Mouse (Mus musculus): ENCODE measurements around the gene Snd1. TPM values are rescaled to one million over a fixed set of nuclear protein-coding genes. Genes with fewer than 3 reads are reported as not detected.
A peak's percentile ranks its signal among the peaks of the same experiment; 100 is the strongest.

Snd1 gene
- polyA plus RNA-seq, 1 experiment from 2014 or later, result 113 TPM

DNA sequence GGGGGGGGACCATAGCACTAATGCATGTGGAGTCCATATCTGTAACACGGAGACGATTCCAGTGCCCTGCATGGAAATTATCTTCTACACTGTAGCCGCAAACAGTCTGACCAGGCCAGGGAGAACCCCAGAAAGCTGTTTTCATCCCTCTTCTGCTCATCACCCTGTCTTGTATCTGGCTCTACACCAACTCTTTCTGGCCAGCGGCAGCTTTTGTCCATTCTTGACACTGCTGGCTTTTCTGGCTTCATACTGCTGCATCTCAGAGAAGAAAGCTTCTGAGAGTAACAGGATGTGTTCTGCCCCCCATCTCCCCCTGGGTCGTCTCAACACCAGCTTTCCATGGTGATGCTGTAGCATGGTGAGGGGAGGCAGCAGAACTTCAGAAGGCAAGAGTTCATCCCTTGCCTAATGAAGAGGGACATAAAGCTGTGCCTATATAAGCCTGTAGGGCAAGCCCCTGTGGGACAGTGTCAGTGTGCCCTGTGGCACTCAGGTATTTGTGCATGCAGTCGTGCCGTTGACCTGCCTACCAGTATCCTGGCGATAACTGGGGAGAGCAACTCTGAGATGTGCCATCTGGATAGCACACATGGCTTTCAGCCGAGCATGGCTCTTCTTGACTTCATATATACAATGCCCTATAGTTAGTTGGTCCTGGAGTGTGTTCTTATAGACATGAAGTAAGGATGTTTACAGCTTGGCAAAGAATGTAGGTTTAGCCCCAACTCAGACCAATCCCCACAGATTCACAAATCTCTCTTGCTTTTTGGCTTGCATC is 245.6 kb downstream of the Snd1 start:
- no peaks in the 10 kb centered on the region; the same call in 1 of the 2 replicates for H3K36me3 ChIP-seq (ENCODE audit: control insufficient read depth, insufficient read depth, low read length)
- no peak overlapping the region for H3K9ac ChIP-seq (replicated peaks; ENCODE audit: low read depth, low read length)
- H3K4me2 ChIP-seq (replicated peaks; ENCODE audit: low read depth, low read length), result no peak overlapping the region
- H3K9me3 ChIP-seq (ENCODE audit: control insufficient read depth, low read depth, low read length), result no peaks in the 10 kb centered on the region
- H3K4me1 ChIP-seq (ENCODE audit: control insufficient read depth, insufficient read depth, low read length), result no peaks in the 10 kb centered on the region
- 84% methylated on average over 9 of the region's 9 CpGs for WGBS
- no peak overlapping the region for H3K27ac ChIP-seq (ENCODE audit: low read length)
- ATAC-seq (ENCODE audit: insufficient number of reproducible peaks, insufficient read depth, low FRiP score, low read depth), result no peak
- H3K4me3 ChIP-seq (ENCODE audit: low read depth, low read length), result no peak overlapping the region
- H3K27me3 ChIP-seq (ENCODE audit: control insufficient read depth, insufficient read depth, low read length), result no peaks in the 10 kb centered on the region

DNA sequence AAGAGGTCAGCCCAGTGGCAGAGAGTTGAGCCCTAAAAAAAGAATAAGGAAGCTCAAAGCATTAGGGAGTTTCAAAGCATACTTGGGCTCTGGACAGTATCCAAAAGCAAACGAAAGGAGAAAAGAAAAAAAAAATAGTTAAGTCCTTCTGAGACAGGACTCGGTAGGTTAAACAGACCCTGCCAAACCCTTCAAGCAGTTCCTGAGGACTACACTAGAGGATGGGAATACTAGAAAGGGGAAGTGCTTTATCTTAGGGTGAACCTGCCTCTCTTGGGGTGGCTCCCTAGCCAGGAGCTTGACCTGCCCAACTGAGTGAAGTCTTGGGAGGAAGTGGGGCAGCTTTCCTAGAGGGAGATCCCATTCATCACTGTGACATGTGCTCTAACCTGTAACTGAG is 248.1 kb downstream of the Snd1 start:
- Histone ChIP-seq H3K27ac (ENCODE audit: low read length) (no peak overlapping the region), H3K27me3 (ENCODE audit: control insufficient read depth, insufficient read depth, low read length) (no peaks in the 10 kb centered on the region), H3K4me3 (ENCODE audit: low read depth, low read length) (no peak overlapping the region), H3K4me1 (ENCODE audit: control insufficient read depth, insufficient read depth, low read length) (no peaks in the 10 kb centered on the region), H3K9ac (replicated peaks; ENCODE audit: low read depth, low read length) (no peak overlapping the region), H3K9me3 (ENCODE audit: control insufficient read depth, low read depth, low read length) (no peaks in the 10 kb centered on the region), H3K36me3 (ENCODE audit: control insufficient read depth, insufficient read depth, low read length) (no peaks in the 10 kb centered on the region; the same call in 1 of the 2 replicates), H3K4me2 (replicated peaks; ENCODE audit: low read depth, low read length) (no peak overlapping the region)
- WGBS, result 12% methylated on average over 2 of the region's 2 CpGs
- peak; percentile 61; the same call in 1 of the 2 replicates for ATAC-seq (ENCODE audit: insufficient number of reproducible peaks, insufficient read depth, low FRiP score, low read depth)

DNA sequence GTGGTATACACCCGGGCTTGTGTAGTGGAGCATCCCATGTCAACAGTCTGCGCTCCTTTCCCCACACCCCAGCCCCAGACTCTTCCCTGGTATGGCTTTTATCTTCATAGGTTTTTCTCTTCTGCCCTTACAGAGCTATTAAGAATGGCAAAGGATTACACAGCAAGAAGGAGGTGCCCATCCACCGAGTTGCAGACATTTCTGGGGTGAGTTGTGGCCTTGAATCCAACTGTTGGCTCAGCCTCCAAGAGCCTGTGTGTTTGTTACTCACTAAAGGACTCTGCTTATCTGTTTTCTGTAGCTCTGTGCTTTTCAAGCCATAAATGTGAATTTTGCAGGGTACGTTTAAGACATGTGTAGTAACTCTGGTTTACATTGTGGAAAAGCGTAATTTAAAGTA is 249.8 kb downstream of the Snd1 start:
- Histone ChIP-seq H3K27me3 (ENCODE audit: control insufficient read depth, insufficient read depth, low read length) (no peaks in the 10 kb centered on the region), H3K9me3 (ENCODE audit: control insufficient read depth, low read depth, low read length) (no peaks in the 10 kb centered on the region), H3K4me2 (replicated peaks; ENCODE audit: low read depth, low read length) (no peak overlapping the region), H3K9ac (replicated peaks; ENCODE audit: low read depth, low read length) (no peak overlapping the region), H3K4me3 (ENCODE audit: low read depth, low read length) (no peak overlapping the region), H3K36me3 (ENCODE audit: control insufficient read depth, insufficient read depth, low read length) (no peaks in the 10 kb centered on the region; the same call in 1 of the 2 replicates), H3K4me1 (ENCODE audit: control insufficient read depth, insufficient read depth, low read length) (no peaks in the 10 kb centered on the region), H3K27ac (ENCODE audit: low read length) (no peak overlapping the region)
- 83% methylated on average over 5 of the region's 5 CpGs for WGBS
- ATAC-seq (ENCODE audit: insufficient number of reproducible peaks, insufficient read depth, low FRiP score, low read depth), result no peak

DNA sequence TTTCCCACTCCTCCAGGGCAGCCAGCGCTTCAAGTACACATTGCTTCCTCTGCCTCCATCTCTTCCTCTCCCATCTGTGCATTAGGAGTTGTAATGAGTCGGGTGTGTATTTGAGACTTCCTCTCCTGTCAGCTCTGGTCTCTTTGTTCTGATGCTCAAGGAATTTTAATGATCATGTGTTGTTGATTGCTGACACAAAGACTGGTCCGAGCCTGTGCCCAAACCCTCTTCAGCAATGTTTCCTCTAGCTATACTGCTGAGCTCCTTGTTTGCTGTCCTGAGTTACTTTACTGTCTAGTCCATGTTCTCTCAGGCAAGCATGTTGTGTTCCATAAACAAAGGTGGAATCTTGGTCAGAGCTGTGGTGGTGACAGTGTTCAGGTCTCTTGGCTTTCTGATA is 254.3 kb downstream of the Snd1 start:
- Histone ChIP-seq H3K9ac (replicated peaks; ENCODE audit: low read depth, low read length) (no peak overlapping the region), H3K4me2 (replicated peaks; ENCODE audit: low read depth, low read length) (no peak overlapping the region), H3K36me3 (ENCODE audit: control insufficient read depth, insufficient read depth, low read length) (no peaks in the 10 kb centered on the region; the same call in 1 of the 2 replicates), H3K27ac (ENCODE audit: low read length) (no peak overlapping the region), H3K4me3 (ENCODE audit: low read depth, low read length) (no peak overlapping the region), H3K9me3 (ENCODE audit: control insufficient read depth, low read depth, low read length) (no peaks in the 10 kb centered on the region), H3K27me3 (ENCODE audit: control insufficient read depth, insufficient read depth, low read length) (no peaks in the 10 kb centered on the region), H3K4me1 (ENCODE audit: control insufficient read depth, insufficient read depth, low read length) (peaks cover 7% of the 10 kb centered on the region; the same call in 1 of the 2 replicates)
- WGBS, result 25% methylated on average over 3 of the region's 3 CpGs
- no peak for ATAC-seq (ENCODE audit: insufficient number of reproducible peaks, insufficient read depth, low FRiP score, low read depth)

DNA sequence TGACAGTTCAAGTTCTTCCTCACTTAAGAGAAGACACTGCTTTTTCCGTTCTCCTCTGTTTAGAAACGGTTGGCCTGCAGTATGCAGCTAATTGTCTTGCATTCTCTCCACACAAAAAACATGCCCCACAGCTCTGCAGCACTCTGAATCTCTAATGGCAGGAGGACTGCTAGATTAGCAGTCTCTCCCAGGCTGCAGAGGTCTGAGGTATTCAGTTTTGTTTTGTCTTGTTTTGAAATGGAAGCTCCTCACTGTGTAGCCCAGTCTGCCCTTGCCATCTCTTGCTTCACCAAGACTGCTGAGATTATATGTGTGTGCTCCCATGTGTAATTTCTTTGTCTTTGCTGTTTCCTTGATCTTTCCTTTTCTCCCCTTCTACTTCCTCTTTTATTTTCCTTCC is 254.7 kb downstream of the Snd1 start:
- no peak for ATAC-seq (ENCODE audit: insufficient number of reproducible peaks, insufficient read depth, low FRiP score, low read depth)
- no peak overlapping the region for H3K4me2 ChIP-seq (replicated peaks; ENCODE audit: low read depth, low read length)
- WGBS, result 50% methylated on average over 2 of the region's 2 CpGs

DNA sequence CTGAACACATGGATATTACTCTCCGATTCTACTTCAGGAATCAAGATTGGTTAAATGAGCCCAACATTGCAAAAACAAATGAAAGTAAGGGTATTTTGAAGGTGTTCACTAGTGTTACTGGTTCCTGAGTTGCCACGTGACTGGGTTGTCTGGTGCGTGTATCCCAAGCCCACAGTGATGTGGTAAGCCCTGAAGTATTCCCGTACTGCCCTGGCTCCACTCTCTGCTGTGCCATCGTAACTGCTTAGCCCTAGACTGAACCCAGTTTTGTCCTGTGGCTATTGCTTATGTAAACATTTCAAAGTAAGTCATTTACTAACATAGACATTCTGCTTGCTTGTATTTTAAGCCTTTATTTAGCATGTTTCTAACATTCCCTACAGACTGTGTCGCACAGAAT is 256.3 kb downstream of the Snd1 start:
- ATAC-seq (ENCODE audit: insufficient number of reproducible peaks, insufficient read depth, low FRiP score, low read depth), result no peak
- H3K4me1 ChIP-seq (ENCODE audit: control insufficient read depth, insufficient read depth, low read length), result peaks cover 7% of the 10 kb centered on the region; the same call in 1 of the 2 replicates
- no peak overlapping the region for H3K4me3 ChIP-seq (ENCODE audit: low read depth, low read length)
- 69% methylated on average over 6 of the region's 6 CpGs for WGBS
- H3K4me2 ChIP-seq (replicated peaks; ENCODE audit: low read depth, low read length), result no peak overlapping the region
- no peak overlapping the region for H3K27ac ChIP-seq (ENCODE audit: low read length)
- H3K9me3 ChIP-seq (ENCODE audit: control insufficient read depth, low read depth, low read length), result no peaks in the 10 kb centered on the region
- no peaks in the 10 kb centered on the region for H3K27me3 ChIP-seq (ENCODE audit: control insufficient read depth, insufficient read depth, low read length)
- no peaks in the 10 kb centered on the region for H3K36me3 ChIP-seq (ENCODE audit: control insufficient read depth, insufficient read depth, low read length)
- H3K9ac ChIP-seq (replicated peaks; ENCODE audit: low read depth, low read length), result no peak overlapping the region

More for the DNA sequence above, 254.7 kb downstream of the Snd1 start:
- Histone ChIP-seq H3K36me3 (ENCODE audit: control insufficient read depth, insufficient read depth, low read length) (no peaks in the 10 kb centered on the region; the same call in 1 of the 2 replicates), H3K4me1 (ENCODE audit: control insufficient read depth, insufficient read depth, low read length) (peaks cover 7% of the 10 kb centered on the region; the same call in 1 of the 2 replicates), H3K9me3 (ENCODE audit: control insufficient read depth, low read depth, low read length) (no peaks in the 10 kb centered on the region), H3K4me3 (ENCODE audit: low read depth, low read length) (no peak overlapping the region), H3K27me3 (ENCODE audit: control insufficient read depth, insufficient read depth, low read length) (no peaks in the 10 kb centered on the region), H3K9ac (replicated peaks; ENCODE audit: low read depth, low read length) (no peak overlapping the region), H3K27ac (ENCODE audit: low read length) (no peak overlapping the region)

DNA sequence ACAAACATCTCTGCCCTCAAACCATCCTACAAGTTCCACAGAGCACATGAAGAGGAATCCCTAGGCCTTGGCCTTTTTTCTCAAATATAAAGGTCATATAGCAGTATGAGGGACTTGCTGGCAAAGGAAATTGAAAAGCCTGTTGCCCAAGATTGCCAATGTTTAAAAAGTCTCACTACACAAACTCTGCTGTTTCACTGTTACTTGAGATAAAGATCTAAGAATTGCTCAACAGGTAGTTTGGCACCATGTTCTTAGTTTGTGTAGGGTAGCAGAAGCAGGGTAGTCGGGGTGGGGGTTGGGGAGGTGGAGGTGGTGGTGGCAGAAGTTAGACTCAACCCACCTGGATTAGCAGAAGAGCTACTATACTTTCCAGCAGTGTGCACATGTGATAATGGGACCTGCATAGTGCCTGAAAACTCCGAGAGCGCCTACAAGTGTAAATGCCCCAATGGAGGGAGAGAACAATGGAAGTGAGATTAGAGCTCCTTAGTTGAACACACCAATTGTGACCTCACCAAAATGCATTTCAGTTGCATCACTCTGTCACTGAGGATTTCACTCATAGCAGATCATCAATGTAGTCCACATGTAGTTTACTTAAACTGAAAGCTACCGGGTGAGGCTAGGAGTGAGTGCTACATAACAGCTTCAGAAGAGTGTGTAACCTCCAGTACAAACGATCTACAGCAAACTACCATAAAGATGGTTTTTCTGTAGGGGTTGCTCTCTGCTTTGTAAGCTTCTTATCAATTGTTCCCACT is 259.1 kb downstream of the Snd1 start:
- no peak overlapping the region for H3K9ac ChIP-seq (replicated peaks; ENCODE audit: low read depth, low read length)
- no peak for ATAC-seq (ENCODE audit: insufficient number of reproducible peaks, insufficient read depth, low FRiP score, low read depth)
- no peak overlapping the region for H3K4me2 ChIP-seq (replicated peaks; ENCODE audit: low read depth, low read length)
- WGBS, result 70% methylated on average over 5 of the region's 5 CpGs
- no peaks in the 10 kb centered on the region for H3K27me3 ChIP-seq (ENCODE audit: control insufficient read depth, insufficient read depth, low read length)
- no peak overlapping the region for H3K4me3 ChIP-seq (ENCODE audit: low read depth, low read length)
- peaks cover 7% of the 10 kb centered on the region; the same call in 1 of the 2 replicates for H3K4me1 ChIP-seq (ENCODE audit: control insufficient read depth, insufficient read depth, low read length)
- no peaks in the 10 kb centered on the region for H3K36me3 ChIP-seq (ENCODE audit: control insufficient read depth, insufficient read depth, low read length)
- H3K9me3 ChIP-seq (ENCODE audit: control insufficient read depth, low read depth, low read length), result no peaks in the 10 kb centered on the region
- no peak overlapping the region for H3K27ac ChIP-seq (ENCODE audit: low read length)

DNA sequence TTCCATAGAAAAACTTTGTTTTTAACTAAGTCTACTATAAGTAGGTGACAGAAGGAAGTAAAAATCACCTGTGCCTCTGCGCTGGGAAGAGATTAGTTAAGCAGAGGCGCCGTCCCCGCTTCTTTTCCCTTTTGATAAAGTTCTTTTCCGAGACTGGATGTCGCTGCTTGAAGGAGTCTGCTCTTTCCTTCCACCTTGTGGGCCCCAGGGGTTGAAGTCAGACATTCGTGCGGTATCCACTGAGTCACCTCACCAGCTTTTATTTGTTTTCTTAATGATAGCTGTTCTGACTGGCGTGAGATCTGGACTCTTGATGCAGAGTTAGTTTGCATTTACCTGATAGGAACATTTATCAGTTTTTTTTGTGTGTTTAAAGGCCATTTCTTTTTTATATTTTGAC is 260.2 kb downstream of the Snd1 start:
- WGBS, result 44% methylated on average over 9 of the region's 9 CpGs
- Histone ChIP-seq H3K36me3 (ENCODE audit: control insufficient read depth, insufficient read depth, low read length) (no peaks in the 10 kb centered on the region; the same call in 1 of the 2 replicates), H3K9ac (replicated peaks; ENCODE audit: low read depth, low read length) (no peak overlapping the region), H3K9me3 (ENCODE audit: control insufficient read depth, low read depth, low read length) (no peaks in the 10 kb centered on the region), H3K4me2 (replicated peaks; ENCODE audit: low read depth, low read length) (no peak overlapping the region), H3K27ac (ENCODE audit: low read length) (no peak overlapping the region), H3K4me3 (ENCODE audit: low read depth, low read length) (no peak overlapping the region), H3K4me1 (ENCODE audit: control insufficient read depth, insufficient read depth, low read length) (peaks cover 7% of the 10 kb centered on the region; the same call in 1 of the 2 replicates), H3K27me3 (ENCODE audit: control insufficient read depth, insufficient read depth, low read length) (no peaks in the 10 kb centered on the region)
- ATAC-seq (ENCODE audit: insufficient number of reproducible peaks, insufficient read depth, low FRiP score, low read depth), result no peak; the same call in 1 of the 2 replicates
